Mouse (Mus musculus) limb, embryonic 12.5 days (tissue): ENCODE measurements around the gene Adora1. TPM values are rescaled to one million over a fixed set of nuclear protein-coding genes. Genes with fewer than 3 reads are reported as not detected.

Source experiments
- ATAC-seq: fragments of 200-750 bp; cut with Nextera tagmentation; 2 replicates; pipeline ENCODE4 v1.8.0; 2017; ENCODE audit warnings: low read depth, moderate TSS enrichment; ENCODE audit not compliant: insufficient number of reproducible peaks, insufficient read depth, low FRiP score, low TSS enrichment
- H3K27ac ChIP-seq: fragments of 300-500 bp; sonication (generic); 2 replicates; pipeline ENCODE4 v1.5.1; 2016; ENCODE audit warnings: mild to moderate bottlenecking, moderate library complexity
- H3K27me3 ChIP-seq: fragments of 300-500 bp; sonication (generic); 2 replicates; pipeline ENCODE4 v1.6.1; 2016; ENCODE audit warnings: mild to moderate bottlenecking, moderate library complexity
- H3K36me3 ChIP-seq: fragments of 300-500 bp; sonication (generic); 2 replicates; pipeline ENCODE4 v1.6.1; 2016; ENCODE audit warnings: mild to moderate bottlenecking, moderate library complexity
- H3K4me1 ChIP-seq: fragments of 300-500 bp; sonication (generic); replicated peaks from 2 replicates; pipeline ENCODE4 v1.6.1; 2016
- H3K4me2 ChIP-seq: fragments of 300-500 bp; sonication (generic); 2 replicates; pipeline ENCODE4 v1.6.1; 2016; ENCODE audit warnings: mild to moderate bottlenecking, moderate library complexity
- H3K4me3 ChIP-seq: fragments of 300-500 bp; sonication (generic); replicated peaks from 2 replicates; pipeline ENCODE4 v1.5.1; 2016; ENCODE audit warnings: mild to moderate bottlenecking
- H3K9ac ChIP-seq: fragments of 300-500 bp; sonication (generic); replicated peaks from 2 replicates; pipeline ENCODE4 v1.6.1; 2016; ENCODE audit warnings: mild to moderate bottlenecking, moderate library complexity
- H3K9me3 ChIP-seq: fragments of 300-500 bp; sonication (generic); 2 replicates; pipeline ENCODE4 v1.6.1; 2016; ENCODE audit warnings: mild to moderate bottlenecking, moderate library complexity
- WGBS: fragments of 180-500 bp; shearing (Covaris S2); methylation state at CpG from one replicate; pipeline ENCODE4 v1.1.7; 2016; 5-methylcytosine and 5-hydroxymethylcytosine counted together
- polyA plus RNA-seq: library from polyadenylated mRNA; unstranded; fragments of >200 nt; fragmentation: Nextera tagmentation; extraction: Ambion mirVana; gene quantifications from 2 replicates; pipeline ENCODE4 v1.2.1, GENCODE M21; 2016

The Adora1 gene
- polyA plus RNA-seq, 1 experiment from 2014 or later = 1.5 TPM

DNA sequence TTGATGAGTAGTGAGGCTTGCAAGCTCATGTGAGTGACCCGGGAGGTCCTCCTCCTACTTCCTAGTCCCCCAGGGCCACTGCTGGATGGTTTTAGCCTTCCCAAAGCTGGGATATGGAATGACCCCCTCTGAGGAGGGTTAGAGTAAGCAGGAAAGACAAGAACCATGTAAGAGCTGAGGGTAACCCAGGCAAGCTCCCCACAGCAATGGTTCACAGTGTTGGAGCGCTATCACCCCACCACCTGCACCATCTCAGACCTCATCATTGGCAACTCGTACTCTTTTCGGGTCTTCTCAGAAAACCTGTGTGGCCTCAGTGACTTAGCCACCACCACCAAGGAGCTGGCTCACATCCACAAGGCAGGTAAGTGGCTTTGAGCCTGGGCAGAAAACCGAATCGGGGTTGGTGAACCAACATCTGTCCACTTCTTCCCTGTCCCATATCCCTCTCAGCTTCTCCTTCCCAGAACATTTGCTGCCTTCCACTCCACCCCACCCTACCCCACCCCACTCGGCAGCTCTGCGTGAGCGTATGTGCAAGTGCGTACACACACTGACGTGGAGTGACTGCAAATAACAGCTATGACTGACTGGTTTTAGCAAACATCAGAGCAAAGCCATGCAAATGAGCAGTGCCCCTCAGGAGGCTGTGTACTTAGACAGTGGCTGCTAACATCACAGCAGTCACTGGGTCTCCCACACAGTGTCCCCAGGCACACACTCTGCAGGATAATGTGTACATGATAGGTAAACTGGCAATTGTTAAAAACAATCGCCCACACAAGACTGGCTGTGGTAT lies 36.8 kb downstream of the Adora1 start:
- 88% methylated on average over 12 of the region's 12 CpGs for WGBS
- ATAC-seq = no peak

DNA sequence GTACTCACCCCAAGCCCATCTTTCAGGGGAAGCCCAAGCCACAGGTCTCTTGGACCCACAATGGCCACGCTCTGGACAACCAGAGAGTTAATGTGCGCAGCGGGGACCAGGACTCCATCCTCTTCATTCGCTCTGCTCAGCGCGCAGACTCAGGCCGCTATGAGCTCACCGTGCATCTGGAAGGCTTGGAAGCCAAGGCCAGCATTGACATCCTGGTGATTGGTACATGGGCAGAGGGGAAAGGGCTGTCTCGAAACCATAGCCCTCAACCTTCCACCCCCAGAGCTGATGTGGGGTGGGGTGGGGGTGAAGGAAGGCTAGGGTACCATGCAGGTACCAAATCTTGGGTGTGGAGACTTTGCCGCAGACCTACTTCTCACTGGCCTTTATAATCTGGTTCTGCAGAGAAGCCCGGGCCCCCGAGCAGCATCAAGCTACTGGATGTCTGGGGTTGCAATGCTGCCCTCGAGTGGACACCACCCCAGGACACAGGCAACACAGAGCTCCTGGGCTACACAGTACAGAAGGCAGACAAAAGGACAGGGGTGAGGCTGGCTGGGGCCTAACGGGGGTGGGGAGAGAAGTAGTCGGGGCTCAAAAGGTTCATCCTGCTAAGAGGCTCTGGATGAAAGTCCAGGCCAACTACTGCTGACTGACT lies 37.8 kb downstream of the Adora1 start:
- H3K27me3 ChIP-seq = no peaks in the 10 kb centered on the region
- H3K27ac ChIP-seq = no peak overlapping the region
- no peaks in the 10 kb centered on the region for H3K9me3 ChIP-seq
- no peak overlapping the region for H3K4me2 ChIP-seq
- WGBS = 83% methylated on average over 15 of the region's 15 CpGs
- no peaks in the 10 kb centered on the region for H3K36me3 ChIP-seq
- no peak overlapping the region for H3K4me3 ChIP-seq
- no peak overlapping the region; the same call in 1 of the 2 replicates for H3K9ac ChIP-seq
- no peak for ATAC-seq
- peaks cover 43% of the 10 kb centered on the region for H3K4me1 ChIP-seq

More for the DNA sequence above, 36.8 kb downstream of the Adora1 start:
- Histone ChIP-seq H3K9me3 (no peaks in the 10 kb centered on the region), H3K4me2 (no peak overlapping the region), H3K9ac (no peak overlapping the region; the same call in 1 of the 2 replicates), H3K36me3 (no peaks in the 10 kb centered on the region), H3K27me3 (no peaks in the 10 kb centered on the region), H3K4me3 (no peak overlapping the region), H3K4me1 (peaks cover 36% of the 10 kb centered on the region), H3K27ac (no peak overlapping the region)

DNA sequence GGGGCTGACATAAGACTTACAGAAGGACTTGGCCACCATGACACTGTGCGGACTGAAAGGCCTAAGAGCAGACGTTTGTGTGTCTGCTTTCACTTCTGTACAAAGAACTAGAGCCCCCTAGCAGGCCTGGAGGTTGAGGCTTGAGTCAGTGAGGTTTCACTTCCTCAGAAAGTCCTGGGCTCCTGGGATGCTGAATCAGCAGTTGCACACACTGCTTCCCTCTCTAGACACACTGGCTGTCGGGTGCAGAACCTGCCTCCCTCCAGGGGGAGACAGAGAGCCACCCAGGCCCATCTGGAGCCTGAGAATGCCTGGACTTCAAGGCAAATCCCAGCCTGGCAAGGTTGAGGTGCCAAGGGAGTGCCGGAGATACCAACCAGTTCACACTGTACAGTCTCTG lies 38.8 kb downstream of the Adora1 start:
- H3K27ac ChIP-seq = peak overlapping the region; percentile 78
- H3K36me3 ChIP-seq = no peaks in the 10 kb centered on the region
- ATAC-seq = no peak
- no peak overlapping the region for H3K4me3 ChIP-seq
- no peaks in the 10 kb centered on the region for H3K27me3 ChIP-seq
- WGBS = 71% methylated on average over 4 of the region's 4 CpGs
- H3K9ac ChIP-seq = no peak overlapping the region
- no peaks in the 10 kb centered on the region for H3K9me3 ChIP-seq
- 0 out of 2 replicates have a peak overlapping the region, but pooled peaks have one; percentile 28 for H3K4me2 ChIP-seq
- peaks cover 43% of the 10 kb centered on the region for H3K4me1 ChIP-seq

DNA sequence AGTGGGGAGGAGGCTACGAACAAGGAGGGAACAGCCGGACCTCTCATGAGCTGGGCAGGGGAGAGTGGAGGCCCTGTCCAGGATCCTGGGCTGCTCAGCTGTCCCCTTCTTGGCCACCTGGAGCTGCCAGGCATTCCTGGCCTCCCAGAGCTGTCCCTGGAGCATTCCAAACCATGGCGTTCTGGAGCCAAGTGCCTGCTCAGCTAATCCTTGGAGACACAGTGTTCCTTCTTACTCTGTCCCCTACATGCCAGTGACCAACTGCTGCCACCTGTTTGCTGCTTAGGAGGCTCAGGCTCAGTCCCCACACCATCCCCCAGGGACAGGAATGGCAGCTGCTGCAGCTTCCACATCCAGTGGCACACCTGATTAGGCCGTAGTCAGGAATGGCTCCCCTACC lies 39.3 kb downstream of the Adora1 start:
- H3K4me1 ChIP-seq = peaks cover 43% of the 10 kb centered on the region
- no peaks in the 10 kb centered on the region for H3K36me3 ChIP-seq
- peak overlapping the region; percentile 78 for H3K27ac ChIP-seq
- no peaks in the 10 kb centered on the region for H3K27me3 ChIP-seq
- H3K4me2 ChIP-seq = 0 out of 2 replicates have a peak overlapping the region, but pooled peaks have one; percentile 28
- ATAC-seq = peak; percentile 61
- H3K9me3 ChIP-seq = no peaks in the 10 kb centered on the region
- no peak overlapping the region for H3K4me3 ChIP-seq
- 32% methylated on average over 4 of the region's 4 CpGs for WGBS
- peak overlapping the region; percentile 31; the same call in 1 of the 2 replicates for H3K9ac ChIP-seq

DNA sequence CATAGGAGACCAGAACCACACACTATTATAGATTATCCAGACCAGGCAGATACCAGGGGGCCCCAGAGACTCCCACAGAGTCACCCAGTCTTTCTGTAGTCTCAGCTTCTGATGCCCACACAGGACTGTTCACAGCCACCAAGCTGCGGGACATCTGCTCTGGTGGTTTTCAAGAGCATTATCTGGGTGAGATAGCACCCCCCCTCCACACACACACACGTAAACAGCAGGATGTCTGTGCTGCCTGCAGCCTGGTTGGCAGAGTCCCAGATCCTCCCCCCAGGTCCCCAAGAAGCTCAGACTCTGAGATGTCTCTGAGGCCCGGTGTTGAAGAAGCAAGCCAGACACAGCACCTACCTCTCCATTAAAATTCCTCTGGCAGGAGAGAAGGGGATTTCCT lies 39.7 kb downstream of the Adora1 start:
- H3K27ac ChIP-seq = peak overlapping the region; percentile 78

DNA sequence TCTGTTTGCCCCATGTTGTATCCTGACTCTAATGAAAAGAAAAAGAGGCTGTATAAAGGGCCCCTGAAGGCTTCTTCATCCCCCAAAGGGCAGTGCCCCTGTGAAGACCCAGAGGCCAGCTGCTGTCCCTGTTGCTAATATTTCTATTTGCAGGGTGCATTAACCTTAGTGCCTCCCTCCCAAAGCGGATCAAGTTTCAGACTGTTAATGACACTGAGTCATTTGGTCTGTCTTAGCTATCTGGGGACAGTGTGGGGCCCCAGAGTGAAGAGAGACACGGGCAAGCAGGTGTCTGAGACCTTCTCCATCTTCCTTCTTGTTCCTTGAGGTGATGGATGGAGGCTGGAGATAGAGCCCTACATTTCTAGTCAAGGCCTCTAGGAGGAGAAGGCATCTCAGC lies 40.1 kb downstream of the Adora1 start:
- Histone ChIP-seq H3K9me3 (no peaks in the 10 kb centered on the region), H3K4me2 (no peak overlapping the region), H3K27me3 (no peaks in the 10 kb centered on the region), H3K4me1 (peaks cover 43% of the 10 kb centered on the region), H3K27ac (peak overlapping the region; percentile 78; the same call in 1 of the 2 replicates), H3K4me3 (no peak overlapping the region), H3K9ac (no peak overlapping the region), H3K36me3 (no peaks in the 10 kb centered on the region)
- 30% methylated on average over 2 of the region's 2 CpGs for WGBS
- no peak for ATAC-seq

More for the DNA sequence above, 39.7 kb downstream of the Adora1 start:
- no peaks in the 10 kb centered on the region for H3K36me3 ChIP-seq
- no peak overlapping the region for H3K4me3 ChIP-seq
- WGBS = 20% methylated on average over 3 of the region's 3 CpGs
- H3K9me3 ChIP-seq = no peaks in the 10 kb centered on the region
- no peaks in the 10 kb centered on the region for H3K27me3 ChIP-seq
- H3K4me1 ChIP-seq = peaks cover 43% of the 10 kb centered on the region
- peak overlapping the region; percentile 31; the same call in 1 of the 2 replicates for H3K9ac ChIP-seq
- ATAC-seq = 0 out of 2 replicates have a peak, but pooled peaks have one; percentile 24
- 0 out of 2 replicates have a peak overlapping the region, but pooled peaks have one; percentile 28 for H3K4me2 ChIP-seq

DNA sequence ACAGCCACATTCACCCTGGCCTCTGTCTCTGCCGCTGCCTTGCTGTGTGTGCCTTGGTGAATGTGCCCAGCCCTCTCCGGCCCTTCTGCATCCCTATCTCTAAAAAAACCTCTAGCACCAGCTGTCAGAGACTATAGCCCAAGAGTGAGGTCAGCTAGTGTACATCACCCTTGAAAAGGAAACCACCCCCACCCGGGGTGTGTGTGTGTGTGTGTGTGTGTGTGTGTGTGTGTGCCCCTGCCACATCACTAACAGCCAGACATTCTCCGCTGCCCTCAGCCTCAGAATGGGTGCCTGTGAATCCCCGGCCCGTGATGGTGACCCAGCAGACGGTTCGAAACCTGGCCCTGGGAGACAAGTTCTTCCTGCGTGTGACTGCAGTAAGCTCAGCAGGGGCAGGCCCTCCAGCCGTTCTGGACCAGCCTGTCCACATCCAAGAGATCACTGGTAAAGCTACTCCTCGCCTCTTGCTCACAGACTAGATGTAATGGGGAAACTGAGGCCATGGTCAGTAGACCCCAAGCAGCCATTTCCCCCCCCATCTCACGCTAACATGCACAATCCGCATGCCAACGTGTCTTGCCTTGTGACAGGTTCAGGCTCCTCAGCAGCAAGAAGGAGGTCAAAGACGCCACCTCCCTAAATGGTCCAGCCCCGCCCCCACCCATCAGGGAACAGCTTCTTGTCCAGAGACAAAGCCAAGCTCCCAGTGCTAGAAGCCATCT lies 40.8 kb downstream of the Adora1 start:
- Histone ChIP-seq H3K4me2 (no peak overlapping the region), H3K27me3 (peaks cover under 1% of the 10 kb centered on the region; the same call in 1 of the 2 replicates), H3K9me3 (no peaks in the 10 kb centered on the region), H3K36me3 (no peaks in the 10 kb centered on the region), H3K4me3 (no peak overlapping the region), H3K9ac (no peak overlapping the region), H3K4me1 (peaks cover 43% of the 10 kb centered on the region), H3K27ac (peak overlapping the region; percentile 56; the same call in 1 of the 2 replicates)
- 78% methylated on average over 16 of the region's 16 CpGs for WGBS
- no peak for ATAC-seq

DNA sequence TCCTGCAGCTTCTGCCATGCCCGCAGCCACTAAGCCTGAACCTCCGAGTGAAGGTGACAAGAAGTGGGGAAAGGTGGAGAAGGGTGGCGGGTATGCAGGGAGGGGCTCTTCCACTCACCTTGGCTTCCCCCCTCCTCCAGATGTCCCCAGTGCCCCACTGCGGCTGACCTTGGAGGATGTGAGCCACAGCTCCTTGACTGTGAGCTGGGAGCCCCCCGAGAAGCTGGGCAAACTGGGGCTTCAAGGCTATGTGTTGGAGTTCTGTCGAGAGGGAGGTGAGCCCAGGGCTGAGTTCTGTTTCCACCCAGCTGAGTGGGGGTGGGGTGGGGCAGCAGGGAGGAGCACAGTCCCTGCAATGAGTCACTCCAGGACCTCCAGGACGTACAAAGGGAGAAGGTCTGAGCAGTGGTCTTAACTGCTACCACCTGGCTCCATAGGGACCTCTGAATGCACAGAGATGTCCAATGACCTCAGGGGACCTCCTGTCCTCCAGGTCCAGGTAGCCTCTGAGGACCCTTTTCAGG lies 41.5 kb downstream of the Adora1 start:
- 46% methylated on average over 7 of the region's 7 CpGs for whole genome bisulfite sequencing
- peaks cover 47% of the 10 kb centered on the region for H3K4me1 ChIP-seq
- peak overlapping the region; percentile 10; the same call in 1 of the 2 replicates for H3K4me2 ChIP-seq
- no peaks in the 10 kb centered on the region for H3K9me3 ChIP-seq
- no peak for ATAC-seq
- 0 out of 2 replicates have a peak overlapping the region, but pooled peaks have one; percentile 2 for H3K4me3 ChIP-seq
- H3K9ac ChIP-seq = no peak overlapping the region; the same call in 1 of the 2 replicates
- no peaks in the 10 kb centered on the region for H3K36me3 ChIP-seq
- H3K27me3 ChIP-seq = peaks cover 8% of the 10 kb centered on the region
- peak overlapping the region; percentile 56; the same call in 1 of the 2 replicates for H3K27ac ChIP-seq

DNA sequence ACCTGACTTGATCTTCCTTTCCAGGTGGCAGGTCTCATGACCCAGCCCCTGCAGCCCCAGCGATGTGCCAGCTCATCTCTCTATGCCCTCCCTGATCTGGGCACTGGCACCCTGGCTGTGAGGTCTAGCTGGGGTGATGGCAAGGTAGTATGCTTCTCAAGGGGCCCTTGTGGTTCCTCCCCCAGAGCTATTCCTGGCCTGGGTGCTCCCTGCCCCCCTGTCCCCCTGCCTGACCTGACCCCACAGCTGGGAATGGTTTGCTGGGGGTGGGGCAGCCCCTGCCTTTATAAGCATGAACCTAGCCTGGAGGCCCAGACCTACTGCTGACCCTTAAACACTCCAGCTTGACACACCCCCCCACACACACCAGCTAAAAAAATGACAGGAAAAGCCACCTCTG lies 42.1 kb downstream of the Adora1 start, which contains the start of gene Mybph:
Gene Mybph, plus strand, starts transcription at position 323 of the 400 bp plus-strand sequence.
- Histone ChIP-seq H3K4me2 (peak within 1 kb of the TSS; percentile 10; the same call in 1 of the 2 replicates), H3K4me1 (peaks cover 47% of the 10 kb centered on the region), H3K36me3 (no peaks in the 10 kb centered on the region), H3K9ac (no peak within 1 kb of the TSS; the same call in 1 of the 2 replicates), H3K27me3 (peaks cover 14% of the 10 kb centered on the region), H3K27ac (peak within 1 kb of the TSS; percentile 56; the same call in 1 of the 2 replicates), H3K9me3 (no peaks in the 10 kb centered on the region), H3K4me3 (0 out of 2 replicates have a peak within 1 kb of the TSS, but pooled peaks have one; percentile 2)
- no peak for ATAC-seq
- WGBS = 71% methylated on average over 1 of the region's 1 CpGs

DNA sequence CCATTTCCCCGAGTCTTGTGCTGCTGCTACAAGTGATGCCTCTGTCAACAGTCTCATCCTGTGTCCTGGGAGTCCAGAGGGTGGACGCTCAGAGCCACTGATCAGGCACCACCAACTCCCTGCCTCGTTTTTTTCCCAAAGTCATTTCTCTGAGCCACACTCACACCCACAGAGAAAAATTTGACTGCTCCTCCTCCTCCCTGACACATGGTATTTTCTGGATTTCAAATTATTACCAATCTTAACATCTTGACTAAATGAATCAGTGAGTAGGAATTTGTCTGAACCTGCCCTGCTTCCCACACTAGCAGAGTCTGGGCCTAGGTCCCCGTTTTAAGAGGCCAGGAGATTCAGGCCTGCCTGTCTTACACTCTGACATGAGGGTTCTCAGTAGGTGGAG lies 43.2 kb downstream of the Adora1 start:
- Histone ChIP-seq H3K9me3 (no peaks in the 10 kb centered on the region), H3K4me3 (no peak overlapping the region), H3K4me2 (no peak overlapping the region), H3K27ac (no peak overlapping the region), H3K27me3 (peaks cover 16% of the 10 kb centered on the region), H3K4me1 (peaks cover 47% of the 10 kb centered on the region), H3K9ac (no peak overlapping the region), H3K36me3 (no peaks in the 10 kb centered on the region)
- no peak for ATAC-seq
- WGBS = 49% methylated on average over 4 of the region's 4 CpGs
